Mouse (Mus musculus) G1E (cell line): ENCODE results near the gene Top2a. TPM values are rescaled to one million over a fixed set of nuclear protein-coding genes. Genes with fewer than 3 reads are reported as not detected.
A peak's percentile ranks its signal among the peaks of the same experiment; 100 is the strongest.
"Not testable (repeated sequence)": the region's sequence is repeated elsewhere in the genome, so short reads cannot be mapped to it uniquely, and the experiment has no call there.

Experiments
- ATAC-seq: 2 replicates; pipeline ENCODE4 v1.8.0; 2016; ENCODE audit warnings: mild to moderate bottlenecking; ENCODE audit not compliant: insufficient number of reproducible peaks, poor library complexity, low FRiP score, severe bottlenecking; ENCODE audit errors: extremely low read depth
- DNase-seq: peaks from one replicate; pipeline ENCODE4 v3.0.0; 2012; ENCODE audit warnings: low spot score
- H3K27me3 ChIP-seq: 2 replicates; pipeline ENCODE4 v1.6.1; 2012; ENCODE audit warnings: mild to moderate bottlenecking, low read length, inconsistent platforms; ENCODE audit not compliant: insufficient read depth
- H3K36me3 ChIP-seq: replicated peaks from 2 replicates; pipeline ENCODE3; 2012; ENCODE audit warnings: mild to moderate bottlenecking, inconsistent platforms
- H3K4me1 ChIP-seq: 2 replicates; pipeline ENCODE4 v1.6.1; 2012; ENCODE audit warnings: low read depth, low read length, inconsistent platforms, mixed read lengths; ENCODE audit not compliant: insufficient read depth
- H3K4me3 ChIP-seq: 2 replicates; pipeline ENCODE4 v1.5.1; 2012; ENCODE audit warnings: low read depth, mild to moderate bottlenecking, inconsistent platforms, low read length, moderate library complexity, mixed read lengths
- H3K9me3 ChIP-seq: replicated peaks from 2 replicates; pipeline ENCODE4 v1.6.1; 2012; ENCODE audit warnings: inconsistent platforms
- CTCF ChIP-seq: IDR thresholded peaks from 2 replicates; pipeline ENCODE4 v1.5.1; 2012; ENCODE audit warnings: low read depth, low read length, inconsistent platforms, mixed read lengths
- GATA1 ChIP-seq: IDR thresholded peaks from 2 replicates; pipeline ENCODE4 v1.6.1; 2012; ENCODE audit warnings: borderline replicate concordance, low read length, inconsistent platforms, mixed read lengths
- GATA2 ChIP-seq: IDR thresholded peaks from 2 replicates; pipeline ENCODE4 v1.6.1; 2012; ENCODE audit warnings: low read depth, low read length, inconsistent platforms, borderline replicate concordance
- POLR2AphosphoS5 ChIP-seq: IDR thresholded peaks from 2 replicates; pipeline ENCODE4 v1.6.1; 2012; ENCODE audit warnings: low read depth, low read length, inconsistent platforms; ENCODE audit not compliant: insufficient replicate concordance
- TAL1 ChIP-seq: conservative IDR thresholded peaks from 2 replicates; pipeline ENCODE4 v1.6.1; 2012; ENCODE audit warnings: low read depth, low read length, inconsistent platforms, mixed read lengths
- polyA plus RNA-seq: library from polyadenylated mRNA; stranded (reverse); fragments of >175 nt; gene quantifications from 2 replicates; pipeline ENCODE4 v1.2.3, GENCODE M21; 2012
- total RNA-seq, 2 experiments: library from RNA; stranded (forward) in 1 of 2; stranded (reverse) in 1 of 2; fragments of 200-1000 nt in 1 of 2; fragments of >200 nt in 1 of 2; fragmentation: Nextera tagmentation in 1 of 2; gene quantifications; 2 replicates each; pipeline ENCODE4 v1.2.3; 2014 to 2017

The Top2a gene
- total and polyA plus RNA-seq, 3 experiments = 89.9 to 752 (median 497) TPM

DNA sequence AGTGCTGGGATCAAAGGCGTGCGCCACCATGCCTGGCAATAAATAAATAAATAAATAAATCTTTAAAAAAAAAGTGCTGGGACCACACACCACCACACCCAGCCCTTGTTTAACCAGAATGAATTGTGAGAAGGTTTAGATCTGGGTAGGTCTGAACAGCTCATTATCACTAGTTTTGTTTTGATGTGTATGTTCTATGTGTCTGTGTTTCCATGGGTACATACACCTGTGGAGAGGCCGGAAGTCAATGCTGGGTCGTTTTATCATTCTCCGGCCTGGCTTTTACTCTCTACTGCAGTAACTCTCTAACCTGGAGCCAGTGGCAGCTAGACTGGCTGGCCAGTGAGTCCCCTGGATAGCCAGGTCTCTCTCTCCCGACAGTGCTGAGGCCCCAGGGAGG, 33.1 kb downstream of the Top2a start:
- H3K9me3 ChIP-seq = no peaks in the 10 kb centered on the region
- TF ChIP-seq POLR2AphosphoS5 (no peak), GATA2 (no peak), GATA1 (no peak), TAL1 (no peak)
- H3K4me3 ChIP-seq = no peak overlapping the region
- H3K36me3 ChIP-seq = peaks cover 69% of the 10 kb centered on the region
- no peak for ATAC-seq
- no peaks in the 10 kb centered on the region for H3K27me3 ChIP-seq
- peaks cover 4% of the 10 kb centered on the region; the same call in 1 of the 2 replicates for H3K4me1 ChIP-seq
- no peak for DNase-seq

DNA sequence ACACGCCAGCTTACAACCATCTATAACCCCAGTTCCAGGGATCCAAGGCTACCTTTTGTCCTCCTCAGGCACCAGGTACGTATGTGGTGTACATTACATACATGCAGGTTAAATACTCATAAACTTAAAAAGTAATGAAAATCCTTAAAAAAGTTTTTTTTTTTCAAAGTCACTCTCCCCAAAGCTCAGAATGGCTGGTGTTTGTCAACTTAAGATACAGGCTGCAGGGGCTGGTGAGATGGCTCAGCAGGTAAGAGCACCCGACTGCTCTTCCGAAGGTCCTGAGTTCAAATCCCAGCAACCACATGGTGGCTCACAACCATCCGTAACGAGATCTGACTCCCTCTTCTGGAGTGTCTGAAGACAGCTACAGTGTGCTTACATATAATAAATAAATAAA, 35.7 kb downstream of the Top2a start:
- peaks cover 43% of the 10 kb centered on the region for H3K36me3 ChIP-seq
- not testable (repeated sequence) for DNase-seq, H3K4me1 ChIP-seq, H3K4me3 ChIP-seq, ATAC-seq, H3K9me3 ChIP-seq
- H3K27me3 ChIP-seq = peaks cover 19% of the 10 kb centered on the region

DNA sequence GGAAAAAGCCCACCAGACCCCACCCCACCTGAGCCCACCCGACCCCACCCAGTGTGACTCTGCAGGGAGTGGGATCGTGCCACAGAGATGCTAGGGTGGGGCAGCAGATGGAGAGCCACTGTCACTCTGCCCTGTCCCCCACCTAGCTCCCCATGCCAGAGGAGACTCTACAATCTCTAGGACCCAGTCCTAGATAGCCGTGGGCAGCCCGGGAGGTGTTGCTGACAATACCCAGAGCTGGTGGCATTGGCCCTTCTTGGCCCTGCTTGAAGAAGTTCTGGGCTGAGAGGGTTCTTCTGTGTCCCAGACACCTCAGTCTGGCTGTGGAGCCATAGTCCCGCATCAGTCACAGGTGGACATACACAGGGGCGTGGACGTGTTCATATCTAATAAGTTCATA, 38.4 kb downstream of the Top2a start:
- Histone ChIP-seq H3K36me3 (peaks cover 19% of the 10 kb centered on the region), H3K27me3 (peaks cover 44% of the 10 kb centered on the region), H3K9me3 (peaks cover 12% of the 10 kb centered on the region), H3K4me3 (no peak overlapping the region), H3K4me1 (peaks cover 5% of the 10 kb centered on the region)
- DNase-seq = no peak
- ATAC-seq = no peak
- TF ChIP-seq POLR2AphosphoS5 (no peak), GATA2 (no peak), GATA1 (no peak), TAL1 (no peak), CTCF (no peak)

DNA sequence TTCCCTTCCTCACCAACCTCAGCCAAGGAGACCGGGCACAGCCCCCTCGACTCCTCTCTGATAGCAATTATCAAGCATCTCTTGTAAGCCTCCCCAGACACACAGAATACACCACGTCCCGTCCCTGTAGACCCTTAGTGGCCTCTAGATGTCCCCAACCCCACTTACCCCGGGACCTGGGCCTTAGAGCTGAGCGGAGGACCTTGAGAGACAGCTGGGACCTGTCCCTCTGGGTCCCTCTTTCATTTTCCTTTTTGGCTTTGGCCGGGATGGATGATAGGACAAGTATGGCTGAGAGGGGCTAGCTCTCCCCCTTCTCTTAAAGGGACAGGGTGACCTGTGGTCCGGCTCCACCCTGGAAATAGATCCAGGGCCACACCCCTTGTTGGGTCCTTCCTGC, 40.4 kb downstream of the Top2a start:
- Histone ChIP-seq H3K4me3 (no peak overlapping the region), H3K9me3 (peaks cover 12% of the 10 kb centered on the region), H3K27me3 (peaks cover 60% of the 10 kb centered on the region), H3K36me3 (peaks cover 8% of the 10 kb centered on the region), H3K4me1 (peaks cover 9% of the 10 kb centered on the region)
- DNase-seq (no peak), ATAC-seq (no peak)
- no peak for TF ChIP-seq TAL1
- no peak for TF ChIP-seq CTCF
- TF ChIP-seq GATA1 = no peak
- TF ChIP-seq POLR2AphosphoS5 = no peak
- TF ChIP-seq GATA2 = no peak

DNA sequence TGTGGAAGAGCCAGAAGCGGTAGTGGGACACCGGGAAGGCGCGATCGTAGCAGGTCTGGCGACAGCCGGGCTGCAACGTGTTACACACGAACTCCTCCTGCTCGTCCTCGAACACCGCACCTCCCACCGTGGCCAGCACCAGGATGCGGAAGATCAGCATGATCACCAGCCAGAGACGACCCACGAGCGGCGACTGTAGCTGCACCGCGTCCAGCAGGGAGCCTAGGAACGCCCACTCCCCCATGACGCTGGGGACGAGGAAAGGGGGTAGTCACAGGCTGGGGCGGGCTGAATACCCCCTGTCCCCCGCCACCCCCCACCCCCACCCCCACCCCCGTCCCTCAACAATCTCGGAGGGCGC, 41.2 kb downstream of the Top2a start, which contains the start of gene Gjd3:
Gene Gjd3, minus strand, starts transcription at position 244 of the 361 bp plus-strand sequence.
- ATAC-seq = no peak
- peaks cover 63% of the 10 kb centered on the region for H3K27me3 ChIP-seq
- no peak for DNase-seq
- H3K4me3 ChIP-seq = peak within 1 kb of the TSS; percentile 39
- no peak for TF ChIP-seq GATA1
- no peak for TF ChIP-seq TAL1
- TF ChIP-seq CTCF = no peak
- no peak for TF ChIP-seq GATA2
- TF ChIP-seq POLR2AphosphoS5 = no peak
- peaks cover 12% of the 10 kb centered on the region for H3K9me3 ChIP-seq
- H3K36me3 ChIP-seq = peaks cover 4% of the 10 kb centered on the region
- H3K4me1 ChIP-seq = peaks cover 11% of the 10 kb centered on the region

DNA sequence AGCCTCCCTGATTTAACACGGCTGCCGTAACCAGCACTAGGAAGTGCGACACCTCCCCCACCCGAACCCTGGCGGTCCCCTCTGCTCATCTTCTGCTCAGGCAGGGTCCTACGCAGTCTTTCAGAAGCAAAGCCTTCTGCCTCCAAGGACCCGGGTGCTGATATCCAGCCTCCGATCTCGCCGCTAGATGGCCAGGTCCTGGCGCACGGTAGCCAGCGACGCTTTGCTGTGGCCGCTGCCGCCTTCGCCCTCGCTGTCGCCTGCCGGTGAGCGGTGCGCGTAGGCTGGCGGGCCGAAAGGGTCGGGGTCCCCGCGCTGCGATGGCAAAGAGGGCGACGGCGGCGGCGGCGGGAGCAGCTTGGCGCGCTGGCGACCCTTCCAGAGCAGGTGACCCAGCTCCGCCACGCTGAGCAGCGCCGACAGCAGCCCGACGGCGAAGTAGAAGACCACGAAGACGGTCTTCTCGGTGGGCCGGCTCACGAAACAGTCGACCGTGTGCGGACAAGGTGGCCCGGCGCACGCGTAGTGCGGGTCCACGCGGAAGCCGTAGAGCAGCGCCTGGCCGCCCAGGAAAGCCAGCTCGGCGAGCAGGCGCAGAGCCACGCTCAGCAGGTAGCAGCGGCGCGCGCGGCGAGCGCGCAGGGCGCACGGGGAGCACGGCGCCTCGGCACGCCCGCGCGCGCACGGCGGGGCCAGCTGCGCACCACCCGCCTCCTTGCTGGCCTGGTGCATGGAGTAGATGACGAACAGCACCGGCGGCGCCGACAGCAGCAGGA, 41.8 kb downstream of the Top2a start:
- DNase-seq (no peak), ATAC-seq (no peak)
- Histone ChIP-seq H3K9me3 (peaks cover 12% of the 10 kb centered on the region), H3K4me1 (peaks cover 15% of the 10 kb centered on the region), H3K27me3 (peaks cover 63% of the 10 kb centered on the region), H3K36me3 (peaks cover 2% of the 10 kb centered on the region), H3K4me3 (peak overlapping the region; percentile 39)
- no peak for TF ChIP-seq GATA2
- TF ChIP-seq POLR2AphosphoS5 = no peak
- TF ChIP-seq GATA1 = no peak
- no peak for TF ChIP-seq CTCF
- TF ChIP-seq TAL1 = no peak
